Mouse (Mus musculus): Measurements from ENCODE around the gene Kcnc4.

DNA sequence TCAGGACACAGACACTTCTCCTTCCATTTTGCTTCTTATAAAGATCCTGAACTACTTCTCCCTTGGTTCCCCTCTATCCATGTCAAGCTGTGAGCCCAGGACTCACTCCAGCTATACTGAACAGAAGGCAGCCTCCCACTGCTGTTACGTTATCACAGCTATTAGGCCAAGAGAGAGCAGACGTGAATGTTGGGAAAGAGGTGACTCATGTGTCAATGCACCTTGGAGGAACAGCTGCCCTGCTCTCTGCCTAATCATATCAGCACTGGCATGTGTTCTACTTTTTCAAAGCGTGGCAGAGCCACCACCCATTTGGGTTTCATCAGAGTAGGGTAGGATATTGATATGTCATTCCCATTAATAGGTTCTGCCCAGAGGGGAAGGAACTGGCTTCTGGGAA, 12.5 kb downstream of the Kcnc4 start:
- no peak for TF ChIP-seq POU5F1 (IDR thresholded peaks at IDR 0.05; ENCODE audit: borderline replicate concordance, low read length)
- no peak for TF ChIP-seq CTCF (conservative IDR thresholded peaks at IDR 0.05; ENCODE audit: low read length)
